Mouse (Mus musculus) lung, postnatal 4 days (tissue): ENCODE results near the gene Emsy.

Experiments
- DNase-seq, 2 experiments: peaks; one replicate each; pipeline ENCODE4 v3.0.0; 2021

Emsy gene

DNA sequence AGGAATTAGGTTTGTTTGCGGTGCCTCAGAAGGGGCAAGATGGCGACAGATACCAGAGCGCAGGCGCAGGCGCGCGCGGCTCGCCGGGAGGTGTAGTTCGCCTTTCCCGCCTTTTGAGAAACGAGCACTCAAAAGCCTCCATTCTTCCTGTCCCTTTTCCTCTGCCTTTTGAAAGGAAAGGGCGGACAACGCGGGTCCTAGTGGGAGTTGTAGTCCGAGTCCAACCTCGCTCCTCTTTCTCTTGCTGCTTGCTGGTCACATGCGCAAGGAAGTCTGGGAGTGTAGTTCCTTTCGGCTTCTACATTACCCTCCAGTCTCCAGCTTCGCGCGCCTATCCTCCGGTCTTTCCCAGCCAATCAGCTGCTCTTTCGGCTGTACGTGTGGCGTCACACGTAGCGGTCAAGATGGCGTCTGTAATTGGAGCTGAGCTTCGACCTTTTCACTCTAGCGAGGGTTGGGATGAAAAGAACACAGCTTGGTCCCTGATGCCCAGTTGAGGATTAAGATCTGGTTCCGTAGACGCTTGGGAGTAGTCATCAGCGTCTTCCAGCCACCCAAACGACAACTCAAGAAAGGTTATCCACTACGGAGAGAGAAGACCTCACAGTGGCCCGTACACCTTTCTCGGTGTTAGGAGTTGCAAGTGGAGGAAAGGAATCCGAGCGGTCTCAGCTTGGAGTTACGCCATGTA is at the start of gene Emsy:
TSS of gene Emsy (minus strand) at position 253 of the 691 bp plus-strand sequence.
- peak; percentile 94 to 97 for DNase-seq

GRCm38 (mm10) chr7:98704276-98704675 is 47.7 kb upstream of the Emsy start:
- no peak for DNase-seq

DNA sequence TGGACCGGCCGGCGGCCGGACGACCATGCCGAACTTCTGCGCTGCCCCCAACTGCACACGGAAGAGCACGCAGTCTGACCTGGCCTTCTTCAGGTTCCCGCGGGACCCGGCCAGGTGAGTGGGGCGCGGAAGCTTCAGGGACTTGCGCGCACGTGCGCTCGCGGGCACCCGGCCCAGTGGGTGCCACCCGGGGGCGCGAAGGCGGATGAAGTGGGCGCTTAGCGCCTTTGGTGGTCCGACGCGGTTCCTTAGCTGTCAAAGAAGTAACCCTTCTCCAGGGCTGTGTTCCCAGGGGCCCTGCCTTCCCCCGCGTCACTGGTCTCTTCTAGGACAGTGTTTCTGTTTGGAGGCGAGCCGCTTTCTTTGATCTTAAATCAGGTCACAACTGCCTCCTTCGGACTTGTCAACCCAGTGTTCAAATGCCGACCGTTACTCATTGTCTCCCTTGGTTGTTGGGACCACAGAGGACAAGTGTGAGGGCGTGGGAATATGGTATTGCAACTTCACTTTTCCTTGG is 46.8 kb upstream of the Emsy start:
- peak in 1 of 2 experiments; percentile 51 for DNase-seq

- peak; percentile 100 for DNase-seq
Observed at GRCm38 (mm10) chr7:98702283-98703240, 46.0 kb upstream of the Emsy start, which contains the start of gene Thap12. TSS of gene Thap12 (plus strand) at chr7:98703103.

GRCm38 (mm10) chr7:98701771-98702170 is 45.2 kb upstream of the Emsy start:
- DNase-seq: no peak

- no peak for DNase-seq
Observed at GRCm38 (mm10) chr7:98698590-98698989, 42.0 kb upstream of the Emsy start.

DNA sequence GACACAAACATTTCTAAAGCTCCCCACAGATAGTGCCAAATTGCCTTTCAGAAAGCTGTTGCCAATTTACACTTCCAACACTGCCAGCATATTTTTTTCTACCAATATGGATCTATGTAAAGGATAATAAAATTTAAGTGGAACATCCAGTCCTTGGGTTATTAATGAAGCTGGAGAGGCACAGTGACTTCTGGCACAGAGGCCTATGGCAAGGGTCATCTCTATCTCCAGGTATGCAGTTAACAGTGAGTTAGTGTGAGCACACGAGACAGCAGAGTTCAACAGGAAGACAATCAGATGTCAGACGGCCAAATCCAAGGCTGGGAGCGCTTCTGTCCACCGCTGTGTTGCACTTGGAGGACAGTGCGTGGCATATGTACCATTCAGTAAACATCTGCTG is 41.5 kb upstream of the Emsy start:
- DNase-seq: no peak

GRCm38 (mm10) chr7:98697496-98697895 is 40.9 kb upstream of the Emsy start:
- peak; percentile 17 to 32 for DNase-seq

GRCm38 (mm10) chr7:98694046-98694445 is 37.5 kb upstream of the Emsy start:
- DNase-seq: peak; percentile 27 to 41

GRCm38 (mm10) chr7:98692761-98693546 is 36.4 kb upstream of the Emsy start:
- DNase-seq: no peak

- DNase-seq: peak; percentile 47 to 49
Observed at GRCm38 (mm10) chr7:98690831-98691230, 34.2 kb upstream of the Emsy start.

DNA sequence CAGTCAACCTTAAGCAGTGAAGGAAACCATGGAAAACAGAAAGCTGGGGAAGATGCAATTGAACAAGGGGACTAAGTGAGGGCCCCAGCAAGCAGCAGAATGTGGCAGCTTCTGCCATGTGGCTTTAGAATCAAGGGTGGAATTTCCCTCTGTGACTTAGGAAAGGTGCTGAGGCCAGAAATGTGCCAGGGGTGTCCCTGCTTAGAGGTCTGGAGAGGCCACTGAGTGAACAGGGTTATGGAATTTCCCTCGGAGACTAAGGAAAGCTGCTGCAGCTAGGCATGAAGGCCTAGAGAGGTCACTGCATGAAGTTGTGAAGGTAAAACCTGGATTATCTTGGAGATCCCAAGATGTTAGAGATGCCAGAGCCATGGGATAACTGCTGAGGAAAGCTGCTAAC is 33.5 kb upstream of the Emsy start:
- no peak for DNase-seq

DNA sequence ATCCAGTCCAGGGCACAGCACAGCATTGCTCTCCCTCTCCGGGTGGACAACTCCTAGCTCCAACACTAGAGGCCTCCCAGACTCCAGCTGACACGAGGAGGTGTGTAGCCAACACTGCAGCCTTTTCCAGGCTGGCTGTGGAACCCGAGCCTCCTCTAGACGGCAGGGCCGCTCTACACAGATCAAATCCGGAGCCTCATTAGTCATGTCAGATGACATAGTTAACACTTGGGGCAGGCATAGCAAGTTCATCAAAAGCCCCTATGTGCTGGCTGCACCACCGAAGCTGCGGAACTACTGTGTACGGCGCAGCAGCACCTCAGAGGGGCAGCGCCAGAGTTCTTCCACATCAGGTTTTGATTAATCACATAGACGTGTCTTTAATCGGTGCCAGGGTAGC is 29.3 kb upstream of the Emsy start:
- peak; percentile 53 to 59 for DNase-seq

GRCm38 (mm10) chr7:98682821-98683220 is 26.2 kb upstream of the Emsy start:
- DNase-seq: no peak

GRCm38 (mm10) chr7:98680691-98681090 is 24.1 kb upstream of the Emsy start:
- no peak for DNase-seq

DNA sequence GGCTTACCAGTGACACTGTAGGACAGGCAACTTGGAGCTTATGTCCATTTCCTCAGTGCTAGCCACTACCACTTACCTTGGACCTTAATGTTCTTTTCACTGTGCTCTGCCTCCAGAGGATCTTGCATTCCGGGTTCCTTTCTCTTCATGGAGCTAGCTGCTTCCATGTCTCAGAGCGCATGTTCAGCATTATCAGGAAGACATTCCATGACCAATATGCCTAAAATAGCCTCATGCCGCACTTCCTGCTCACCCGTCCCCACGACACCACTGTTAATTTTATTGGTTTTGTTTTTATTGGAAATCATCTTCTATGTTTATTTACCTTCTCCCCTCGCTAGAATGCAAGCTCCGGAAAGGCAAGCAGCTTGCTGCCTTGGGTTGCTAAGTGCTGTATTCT is 21.9 kb upstream of the Emsy start:
- DNase-seq: peak in 1 of 2 experiments; percentile 18

DNA sequence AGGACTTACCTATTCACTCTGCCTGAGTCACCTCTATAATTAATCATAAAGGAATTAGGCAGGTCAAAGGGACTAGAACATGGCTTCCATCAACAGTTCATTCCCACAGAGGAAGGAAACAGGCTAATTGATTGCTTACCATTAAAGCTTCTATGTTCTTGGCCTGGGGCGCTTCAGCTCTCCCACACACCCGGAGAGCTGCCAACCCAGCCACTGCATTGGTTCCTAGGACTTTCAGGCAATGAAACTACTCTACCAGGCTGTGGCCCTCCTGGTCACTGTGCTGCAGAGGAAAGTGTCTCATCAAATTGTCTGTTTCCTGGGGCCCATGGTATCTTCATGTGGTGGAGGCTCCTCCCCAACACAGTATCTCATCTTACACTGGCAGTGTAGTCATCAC is 20.9 kb upstream of the Emsy start:
- DNase-seq: no peak

DNA sequence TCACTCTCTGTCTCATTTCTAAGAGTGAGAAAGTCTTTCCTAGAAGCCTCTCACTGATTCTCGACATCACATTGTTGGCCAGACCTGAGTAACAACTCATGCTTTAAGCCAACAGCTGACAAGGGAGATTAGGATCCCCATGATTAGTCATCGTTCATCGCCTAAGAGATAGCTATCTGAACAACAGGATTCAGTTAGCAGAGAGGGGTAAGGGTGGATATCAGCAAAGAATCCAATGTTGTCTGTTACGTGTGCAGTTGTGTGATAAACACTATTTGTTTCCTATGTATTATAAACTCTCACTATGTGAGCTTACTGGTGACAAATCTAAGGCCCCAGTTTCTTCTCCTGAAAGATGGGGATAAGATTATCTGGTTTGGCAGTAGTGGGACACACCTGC is 17.8 kb upstream of the Emsy start:
- DNase-seq: no peak

GRCm38 (mm10) chr7:98672241-98672955 is 15.8 kb upstream of the Emsy start:
- DNase-seq: peak; percentile 54 to 85

GRCm38 (mm10) chr7:98671416-98671815 is 14.8 kb upstream of the Emsy start:
- DNase-seq: peak in 1 of 2 experiments; percentile 25

GRCm38 (mm10) chr7:98670831-98671230 is 14.2 kb upstream of the Emsy start:
- no peak for DNase-seq
